Mouse (Mus musculus) 3T3-L1 (cell line): ENCODE results near the gene Clec1b.

ENCODE experiments used
- DNase-seq: peaks from one replicate; pipeline ENCODE4 v3.0.0-alpha.2; 2015; ENCODE audit warnings: low read depth, low spot score

The Clec1b gene

GRCm38 (mm10) chr6:129408562-129408961 is 11.5 kb downstream of the Clec1b start, which contains the start of gene Clec9a:
TSS of gene Clec9a (plus strand) at chr6:129408862.
- no peak for DNase-seq

- DNase-seq, result no peak
Observed at GRCm38 (mm10) chr6:129414177-129414576, 17.1 kb downstream of the Clec1b start.

- no peak for DNase-seq
Observed at GRCm38 (mm10) chr6:129422311-129422710, 25.2 kb downstream of the Clec1b start.

- peak; percentile 25 for DNase-seq
Observed at GRCm38 (mm10) chr6:129423040-129423733, 26.1 kb downstream of the Clec1b start.

GRCm38 (mm10) chr6:129423734-129424072 is 26.6 kb downstream of the Clec1b start:
- peak; percentile 77 for DNase-seq

DNA sequence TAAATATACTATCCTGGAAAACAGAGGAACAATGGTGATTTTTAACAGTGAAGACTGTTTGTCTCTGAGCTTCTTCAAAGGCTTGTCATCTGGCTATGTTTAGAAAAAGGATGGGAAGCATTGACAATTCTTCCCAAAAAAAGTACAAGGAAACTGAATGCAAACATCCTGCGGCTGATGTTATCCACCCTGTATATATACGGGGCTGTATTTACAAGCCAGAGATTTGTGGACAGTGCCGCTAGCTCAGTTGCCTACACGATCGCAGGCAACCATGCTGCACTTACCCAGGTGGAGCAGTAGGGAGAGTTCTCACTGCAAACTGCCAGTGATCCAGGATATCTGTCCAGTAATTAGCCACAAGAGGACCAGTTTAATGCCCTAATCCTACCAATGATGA is 28.1 kb downstream of the Clec1b start:
- no peak for DNase-seq

- no peak for DNase-seq
Observed at GRCm38 (mm10) chr6:129425812-129426211, 28.7 kb downstream of the Clec1b start.

- DNase-seq, result no peak
Observed at GRCm38 (mm10) chr6:129427281-129427680, 30.2 kb downstream of the Clec1b start.

- no peak for DNase-seq
Observed at GRCm38 (mm10) chr6:129434239-129434638, 37.1 kb downstream of the Clec1b start.

- no peak for DNase-seq
Observed at GRCm38 (mm10) chr6:129436025-129436424, 38.9 kb downstream of the Clec1b start.

- DNase-seq, result no peak
Observed at GRCm38 (mm10) chr6:129438033-129438432, 40.9 kb downstream of the Clec1b start.

DNA sequence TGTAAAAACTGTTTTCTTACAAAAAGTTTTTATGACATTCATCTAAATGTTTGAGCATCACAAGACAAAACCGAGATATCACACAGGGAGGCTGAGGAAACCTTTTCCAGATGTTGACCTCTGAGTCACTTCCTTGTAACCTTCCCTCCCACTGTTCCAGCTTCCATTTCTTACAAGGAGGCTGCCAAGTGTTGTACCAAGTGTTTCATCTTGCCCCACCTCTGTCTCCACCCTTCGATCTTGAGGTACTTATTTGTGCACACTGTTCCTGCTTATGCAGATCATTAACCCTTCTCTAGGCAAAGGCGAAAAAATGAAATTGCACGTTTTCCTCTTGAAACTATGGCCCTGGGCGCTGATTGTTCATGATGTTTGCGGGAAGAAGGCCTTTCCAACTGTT is 52.6 kb downstream of the Clec1b start:
- peak; percentile 94 for DNase-seq

DNA sequence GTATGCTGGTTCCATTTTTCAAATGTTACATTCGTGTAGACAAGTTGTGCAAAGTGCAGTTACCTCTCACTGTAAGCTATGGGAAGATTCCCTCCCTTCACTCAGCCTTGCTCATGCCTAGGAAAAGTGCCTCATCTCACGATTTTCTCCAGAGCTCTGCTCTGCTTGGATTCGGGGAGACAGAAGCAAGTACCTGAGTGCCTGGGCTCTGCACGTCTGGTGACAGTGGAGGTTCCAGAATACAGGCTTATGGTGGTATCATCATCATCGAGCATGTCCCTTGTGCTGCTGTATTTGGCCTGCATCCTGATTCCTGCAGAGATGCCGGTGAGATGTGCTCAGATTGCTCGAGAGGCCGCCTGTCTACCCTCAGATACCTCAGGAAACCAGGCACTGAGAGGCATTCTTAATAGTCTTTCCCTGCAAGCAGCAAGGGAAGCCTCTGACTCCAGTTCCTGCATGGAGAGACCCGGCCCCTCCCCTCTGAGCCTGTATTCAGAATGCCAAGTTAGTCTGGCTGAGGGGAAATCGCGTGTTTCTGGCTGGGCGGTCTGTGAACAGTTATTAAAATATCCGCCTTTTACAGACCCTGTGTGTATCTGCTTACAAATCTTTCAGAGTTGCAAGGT is 54.4 kb downstream of the Clec1b start, which contains the start of gene Clec1a:
Clec1a (minus strand) TSS at position 590 of the 629 bp plus-strand sequence.
- peak; percentile 49 for DNase-seq
